Mouse (Mus musculus) kidney, adult 9 months (tissue): ENCODE results near the gene Fhad1.

Experiments
- DNase-seq: peaks from one replicate; pipeline ENCODE4 v3.0.0; 2022

Gene Fhad1

DNA sequence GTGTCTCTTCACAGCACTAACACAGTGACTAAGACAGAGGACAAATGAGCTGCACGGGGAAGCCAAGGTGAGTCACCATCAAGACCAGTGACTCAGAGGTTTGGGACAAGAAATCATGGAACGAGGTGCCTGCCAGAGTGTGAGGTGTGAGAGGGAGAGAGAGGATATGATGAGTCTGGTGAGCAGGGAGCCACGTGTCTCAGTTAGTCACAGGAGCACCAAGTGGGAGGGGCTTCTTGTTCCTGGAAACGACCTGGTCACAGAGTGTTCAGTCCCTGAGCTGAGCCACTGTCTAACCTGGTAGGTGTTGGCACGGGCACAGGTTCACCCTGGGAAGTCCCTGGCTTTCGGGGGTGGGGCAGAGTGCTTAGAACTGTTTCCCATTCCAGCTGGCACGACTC lies 86.0 kb downstream of the Fhad1 start:
- peak; percentile 96 for DNase-seq

DNA sequence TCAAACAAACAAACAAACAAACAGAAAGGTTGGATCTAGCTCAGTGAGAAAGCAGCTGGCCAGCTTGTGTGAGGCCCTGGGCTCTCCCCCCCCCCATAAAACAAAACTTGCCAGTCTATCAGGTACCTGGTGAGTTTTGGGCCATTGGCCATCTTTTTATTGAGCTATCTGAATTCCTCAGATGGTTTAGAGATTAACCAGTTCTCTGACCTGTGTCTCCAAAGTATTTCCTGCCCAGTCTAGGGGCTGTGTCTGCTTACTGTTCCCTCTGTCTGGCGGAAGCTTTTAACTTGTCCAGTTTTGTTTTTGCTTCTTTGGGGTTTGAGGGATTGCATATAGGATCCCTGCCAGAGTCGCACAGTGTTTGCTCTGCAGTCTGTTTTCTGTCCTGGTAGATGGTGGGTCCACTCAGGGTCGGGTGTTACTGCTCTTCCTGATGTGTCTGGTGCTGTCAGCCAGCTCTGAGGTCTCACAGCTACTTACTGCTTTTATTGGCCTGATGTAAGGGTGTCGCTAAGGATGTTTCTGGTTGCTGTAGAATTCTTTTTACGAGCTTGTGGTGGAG lies 89.0 kb downstream of the Fhad1 start:
- DNase-seq, result peak; percentile 57

DNA sequence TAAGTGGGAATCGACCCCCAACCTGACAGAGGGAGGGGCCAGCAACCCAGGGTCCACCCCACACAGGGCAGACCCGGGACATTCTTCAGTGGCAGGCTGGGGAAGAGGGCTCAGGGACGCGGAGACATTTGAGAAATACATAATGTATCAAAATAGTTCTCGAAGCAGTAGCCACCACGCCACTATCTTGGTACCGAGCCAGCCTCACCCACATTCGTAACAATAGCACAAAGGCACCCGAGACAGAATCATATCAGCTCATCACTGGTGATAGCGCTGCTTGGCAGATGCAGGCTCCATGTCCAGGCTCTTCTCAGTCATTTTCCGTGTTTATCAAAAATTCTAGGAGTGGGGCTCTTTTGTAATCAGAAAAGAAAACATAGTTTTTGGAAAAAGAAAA lies 90.9 kb downstream of the Fhad1 start:
- no peak for DNase-seq

DNA sequence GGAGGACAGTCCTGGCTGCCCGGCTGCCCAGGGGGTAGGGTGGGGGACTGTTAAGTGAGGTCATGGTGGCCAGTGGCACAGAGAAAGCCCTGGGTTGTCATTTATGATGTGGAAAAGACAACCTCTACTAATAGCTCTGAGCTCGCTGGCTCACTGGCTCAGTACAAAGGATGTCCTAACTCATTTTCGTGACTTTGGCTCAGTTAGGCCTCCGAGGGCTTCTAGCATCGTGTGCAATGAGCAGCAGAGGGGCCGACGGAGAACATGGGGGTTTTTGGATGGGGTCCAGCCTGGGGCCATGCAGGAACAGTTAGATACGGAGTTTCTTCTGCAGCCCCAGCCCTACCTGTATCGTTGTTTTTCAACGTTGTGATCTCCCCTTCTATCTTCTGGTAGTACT lies 94.5 kb downstream of the Fhad1 start:
- no peak for DNase-seq

DNA sequence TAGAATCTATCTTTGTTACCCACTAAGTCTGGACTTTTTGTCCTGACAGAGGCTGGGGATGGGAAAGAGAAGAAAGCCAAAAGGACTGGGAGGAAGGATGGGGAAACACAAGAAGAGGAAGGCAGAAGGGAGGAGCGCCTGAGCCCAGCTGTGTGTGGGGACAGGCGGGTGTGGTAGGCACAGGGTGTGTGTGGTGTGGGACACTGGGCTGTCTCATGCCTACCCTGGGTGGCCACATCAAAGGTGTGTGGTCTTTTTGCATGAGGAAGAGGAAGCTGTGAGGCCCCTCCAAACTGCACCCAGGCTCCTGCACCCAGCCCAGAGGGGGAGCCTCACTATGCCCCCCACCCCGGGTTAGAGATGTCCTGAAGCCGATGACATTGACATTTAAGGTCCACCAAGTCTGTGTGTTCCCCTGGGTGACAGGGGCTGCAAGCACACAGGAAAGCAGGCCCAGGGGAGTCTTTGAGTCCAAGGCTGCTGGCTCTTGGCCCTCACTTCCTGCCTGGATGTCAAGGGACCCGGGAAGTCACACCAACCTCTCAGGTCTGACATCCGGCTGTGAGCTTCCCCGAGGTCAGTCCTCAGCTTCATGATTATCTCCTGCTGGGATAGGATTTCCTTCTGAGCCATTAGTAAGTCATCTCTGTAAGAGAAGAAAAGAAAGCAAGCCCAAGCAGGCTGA lies 97.0 kb downstream of the Fhad1 start:
- DNase-seq, result no peak

DNA sequence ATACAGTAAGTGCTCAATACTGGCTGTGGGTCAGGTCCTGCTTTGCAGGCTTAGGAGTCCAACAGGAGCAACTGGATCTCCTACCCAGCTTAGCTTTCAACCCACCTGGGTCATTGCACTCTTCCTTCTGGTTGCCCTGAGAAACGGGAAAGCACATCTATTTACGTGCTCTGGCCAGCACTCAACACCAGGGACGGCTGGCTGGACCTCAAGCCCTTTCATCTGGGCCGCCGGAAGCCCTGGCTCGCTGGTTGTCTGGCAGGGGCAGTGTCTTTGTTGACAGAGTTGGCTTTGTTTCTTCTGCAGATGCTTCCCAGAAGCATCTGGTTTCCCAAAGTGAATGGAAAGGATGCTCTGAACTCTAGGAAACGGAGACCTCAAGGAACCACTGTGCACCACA lies 100.8 kb downstream of the Fhad1 start:
- DNase-seq, result peak; percentile 34

DNA sequence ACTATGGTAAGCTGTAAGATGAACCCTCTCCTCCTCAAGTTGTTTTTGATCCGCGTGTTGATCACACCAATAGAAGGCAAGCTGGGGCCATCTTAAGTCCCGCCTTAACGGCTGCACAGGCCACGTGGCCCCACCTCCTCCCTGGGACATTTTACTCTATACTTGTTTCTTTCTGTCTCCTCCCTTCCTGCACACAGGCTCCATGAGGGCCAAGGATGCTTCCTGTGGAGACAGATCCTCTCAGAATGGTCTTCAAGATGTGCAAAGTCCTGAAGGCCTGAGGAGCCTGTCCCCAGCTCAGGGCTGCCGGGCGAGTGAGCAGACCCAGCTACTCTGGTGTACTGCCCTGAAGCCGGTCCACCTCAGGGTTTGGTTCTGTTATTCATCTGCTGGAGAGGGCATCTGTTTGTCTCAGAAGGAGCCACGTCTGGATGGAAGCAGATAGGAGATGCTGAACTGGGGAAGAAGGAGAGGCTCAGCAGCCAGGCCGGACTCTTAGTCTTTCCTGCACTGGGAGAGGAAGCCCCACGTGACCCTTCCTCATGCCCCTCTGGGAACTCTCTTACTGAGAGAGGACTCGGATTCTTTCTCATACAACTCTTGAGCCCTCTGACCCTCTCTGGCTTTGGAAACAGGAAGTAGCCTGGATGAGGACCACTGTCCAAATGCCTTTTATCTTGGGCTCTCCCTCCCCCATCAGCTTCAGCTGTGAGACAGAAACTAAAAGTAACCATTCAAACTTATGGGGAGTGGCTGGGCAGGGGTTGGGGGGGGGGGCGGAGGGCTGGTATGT lies 101.5 kb downstream of the Fhad1 start:
- DNase-seq, result peak; percentile 54

DNA sequence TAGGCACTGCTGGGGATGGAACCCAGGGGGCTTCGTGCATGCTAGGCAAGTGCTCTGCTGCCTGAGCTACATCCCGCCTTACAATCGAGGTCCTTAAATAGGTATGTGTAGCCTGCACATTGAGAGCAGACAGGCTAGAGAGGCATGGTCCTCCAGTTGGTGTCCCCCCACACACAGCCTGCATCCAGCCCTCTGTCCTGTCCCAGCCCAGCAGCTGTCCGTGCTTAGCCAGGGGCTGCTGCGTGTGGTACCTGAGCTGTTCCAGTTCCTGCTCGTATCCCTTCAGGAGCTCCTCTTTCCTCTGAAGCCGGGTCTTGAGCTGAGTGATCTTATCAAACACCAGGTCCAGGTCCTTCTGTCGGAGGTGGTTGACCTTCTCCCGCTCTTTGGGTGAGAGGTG lies 110.2 kb downstream of the Fhad1 start:
- DNase-seq, result no peak

DNA sequence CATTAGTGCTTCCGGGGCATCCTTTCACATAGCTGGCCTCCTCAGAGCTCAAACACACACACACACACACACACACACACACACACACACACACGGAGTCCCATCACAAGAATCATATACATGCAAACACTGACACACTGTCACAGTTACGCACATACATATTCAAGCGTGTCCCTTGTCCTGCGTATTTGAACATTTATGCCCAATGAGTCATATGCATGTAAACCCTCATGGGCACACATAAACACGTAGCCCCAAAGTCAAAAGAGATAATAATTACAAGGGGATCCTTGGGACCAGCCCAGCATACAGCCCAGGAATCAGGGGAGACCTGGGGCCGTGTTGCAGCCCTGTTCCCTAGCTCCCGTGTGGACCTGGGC lies 112.4 kb downstream of the Fhad1 start:
- DNase-seq, result no peak

DNA sequence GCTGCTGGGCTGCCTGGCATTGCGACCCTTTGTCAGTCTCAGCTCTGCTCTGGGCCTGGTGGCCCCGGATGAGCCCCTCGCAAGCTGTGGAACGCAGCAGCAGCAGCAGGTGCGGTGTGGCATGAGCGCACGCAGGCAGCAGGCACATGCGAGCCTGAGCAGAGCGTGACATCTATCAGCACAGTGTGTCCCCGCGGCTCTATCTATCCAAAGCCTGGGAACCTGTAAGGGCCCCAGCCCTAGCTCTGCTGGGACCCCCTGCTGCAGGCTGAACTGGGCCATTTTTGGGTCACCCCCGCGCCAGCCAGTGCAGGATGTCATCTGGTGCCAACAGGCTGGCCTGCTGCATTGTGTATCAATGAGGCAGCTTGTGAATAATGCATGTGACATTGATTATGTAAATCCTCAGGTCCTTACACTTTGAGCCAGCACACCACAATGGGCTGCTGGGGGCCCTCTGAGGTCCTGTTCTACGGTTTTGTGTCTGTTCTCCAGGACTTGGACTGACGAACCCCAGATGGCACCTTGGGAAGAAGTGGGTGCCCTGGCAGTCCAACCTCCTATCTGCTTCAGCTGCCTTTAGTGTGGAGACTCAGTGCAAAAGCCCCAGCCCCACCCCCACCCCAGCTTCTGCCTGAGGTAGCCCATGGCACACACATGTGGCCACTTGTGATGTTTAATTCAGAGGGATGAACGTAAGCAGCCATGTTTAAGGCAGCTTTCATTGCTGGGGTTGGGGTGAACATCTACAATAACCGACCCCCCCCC lies 113.0 kb downstream of the Fhad1 start:
- DNase-seq, result no peak

DNA sequence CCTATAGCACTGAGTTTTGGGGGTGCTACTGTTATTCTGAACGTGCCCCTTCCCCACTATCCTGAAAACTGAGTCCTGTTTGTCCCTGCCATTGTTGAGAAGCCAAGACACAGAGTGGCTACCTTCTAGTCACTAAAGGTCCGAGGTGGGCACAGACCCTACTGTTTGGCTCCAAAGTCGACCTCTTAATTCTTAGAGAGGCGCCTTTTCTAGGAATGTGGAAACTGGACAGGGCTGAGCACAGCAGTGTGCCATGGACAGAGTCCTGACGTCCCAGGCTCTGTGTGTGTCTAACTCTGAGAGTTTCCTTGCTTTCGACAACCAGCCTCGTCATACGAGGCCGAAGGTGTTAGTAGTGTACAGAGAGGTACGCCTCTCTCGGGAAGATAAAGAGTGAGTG lies 114.5 kb downstream of the Fhad1 start:
- no peak for DNase-seq

DNA sequence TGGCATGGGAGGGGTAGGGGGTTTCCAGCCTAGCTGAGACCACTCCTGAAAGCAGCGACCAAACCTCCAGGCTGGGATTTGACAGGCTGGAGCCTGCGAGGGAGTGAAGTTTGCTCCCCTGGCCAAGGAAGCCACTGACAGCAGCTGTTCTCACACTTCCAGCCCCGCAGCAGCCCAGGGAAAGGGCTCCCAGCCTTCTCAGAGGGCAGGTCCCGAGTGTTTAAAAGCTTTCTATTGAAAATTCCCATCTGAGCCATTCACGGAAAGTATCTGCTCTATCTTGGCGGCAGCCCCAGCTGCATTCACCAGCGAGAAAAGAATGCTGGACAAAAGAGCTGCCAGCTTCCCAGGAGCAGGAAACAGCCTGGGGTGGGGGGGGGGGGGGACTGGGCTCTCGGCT lies 114.9 kb downstream of the Fhad1 start:
- DNase-seq, result no peak

DNA sequence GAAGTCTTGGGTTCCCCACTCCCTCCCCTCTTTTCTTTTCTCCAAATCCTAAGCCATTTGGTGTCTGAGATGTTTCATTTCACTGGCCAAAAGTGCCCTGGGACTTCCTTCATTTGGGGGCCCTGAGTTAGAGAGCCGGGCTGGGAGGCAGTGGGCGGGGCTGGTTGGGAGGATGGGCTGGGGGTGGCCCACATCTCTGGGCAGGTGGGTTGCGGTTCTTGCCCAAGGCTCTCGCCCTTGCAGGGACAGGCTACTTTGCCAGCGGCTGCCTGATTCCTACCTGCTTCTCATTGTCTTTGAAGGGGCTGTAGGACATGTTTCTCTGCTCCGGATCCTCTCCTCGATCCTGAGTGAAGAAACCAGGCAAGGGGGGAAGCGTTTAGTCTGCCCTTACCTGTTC lies 116.0 kb downstream of the Fhad1 start:
- no peak for DNase-seq

DNA sequence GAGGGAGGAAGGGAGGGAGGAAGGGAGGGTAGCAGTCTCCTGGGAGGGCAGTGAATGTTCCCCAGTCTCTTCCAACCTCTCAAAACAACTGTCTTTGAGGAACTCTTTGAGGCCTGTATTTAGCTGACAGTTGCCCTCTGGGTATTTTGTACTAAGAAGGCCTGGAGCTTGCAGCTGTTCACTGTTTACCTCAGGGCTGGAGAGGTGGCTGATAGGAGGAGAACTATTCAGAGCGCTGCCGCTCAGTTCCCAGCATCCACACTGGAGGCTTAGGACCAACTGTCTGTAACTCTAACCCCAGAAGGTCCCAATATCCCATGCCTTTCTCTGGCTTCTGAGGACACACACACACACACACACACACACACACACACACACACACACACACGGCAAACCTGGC lies 117.0 kb downstream of the Fhad1 start:
- DNase-seq, result no peak

DNA sequence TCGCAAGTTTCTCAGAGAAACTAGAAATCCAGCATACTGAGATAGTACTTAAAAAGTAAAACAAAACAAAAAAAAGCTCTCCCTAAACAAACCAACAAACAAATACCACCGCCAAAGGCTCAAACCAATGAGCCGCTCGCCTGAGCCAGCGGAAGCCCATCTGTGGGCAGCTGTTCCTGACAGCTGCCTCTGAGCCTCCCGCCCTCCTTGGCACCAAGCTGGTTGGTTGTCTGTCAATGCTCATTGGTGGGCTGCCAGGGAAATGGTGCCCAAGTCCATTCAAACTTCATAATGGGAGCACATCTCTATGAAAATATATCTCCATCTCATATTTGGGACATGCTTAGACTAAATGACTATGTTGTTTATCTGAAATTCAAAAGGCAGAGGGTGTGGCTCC lies 117.7 kb downstream of the Fhad1 start:
- DNase-seq, result no peak

DNA sequence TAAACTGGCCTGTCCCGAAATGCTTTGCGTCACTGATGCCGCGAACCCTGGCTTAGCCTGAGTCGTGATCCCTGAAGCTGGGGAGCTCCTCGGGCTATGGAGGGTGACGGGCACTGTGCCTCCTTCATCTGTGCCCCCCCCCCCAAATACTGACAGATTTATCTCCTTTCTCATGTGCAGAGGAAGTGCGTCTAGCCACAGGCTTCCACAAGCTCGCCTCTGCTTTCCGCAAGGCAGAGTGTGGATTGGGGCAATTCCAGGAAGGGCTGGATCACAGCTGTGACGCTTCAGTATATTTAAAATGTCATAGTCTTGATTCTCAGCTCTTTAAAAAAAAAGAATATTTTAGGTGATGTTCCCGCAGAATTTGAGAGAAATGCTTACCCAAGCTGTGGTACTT lies 119.1 kb downstream of the Fhad1 start:
- DNase-seq, result no peak

DNA sequence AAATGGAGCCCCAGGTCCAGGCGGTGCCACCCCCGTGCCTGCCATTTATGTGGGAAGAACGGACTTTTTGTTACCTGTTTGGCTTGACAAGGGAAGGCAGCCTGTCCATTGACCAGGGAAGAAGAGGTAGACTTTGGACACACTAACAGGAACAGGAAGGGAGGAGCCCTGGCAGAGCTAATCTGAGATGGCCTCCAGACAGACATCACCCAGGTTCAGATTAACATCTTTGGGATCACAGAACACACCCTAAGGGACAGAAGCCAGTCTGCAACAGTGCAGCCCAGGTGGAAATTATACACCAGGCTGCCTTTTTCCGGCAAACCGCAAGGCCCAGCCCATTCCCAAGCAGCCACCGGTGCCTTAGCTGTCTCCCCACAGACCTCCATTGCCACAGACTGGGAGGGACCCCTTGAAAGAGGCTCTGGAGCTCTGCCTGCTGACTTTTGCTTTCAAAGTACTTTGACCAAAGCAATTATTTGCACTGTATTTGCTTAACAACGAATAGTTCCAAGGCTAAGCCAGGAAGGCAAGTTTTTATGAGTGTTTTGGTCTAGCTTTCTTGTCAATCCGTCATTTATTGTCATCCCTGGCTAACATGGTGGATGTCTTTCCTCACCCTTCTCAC lies 121.6 kb downstream of the Fhad1 start:
- no peak for DNase-seq

DNA sequence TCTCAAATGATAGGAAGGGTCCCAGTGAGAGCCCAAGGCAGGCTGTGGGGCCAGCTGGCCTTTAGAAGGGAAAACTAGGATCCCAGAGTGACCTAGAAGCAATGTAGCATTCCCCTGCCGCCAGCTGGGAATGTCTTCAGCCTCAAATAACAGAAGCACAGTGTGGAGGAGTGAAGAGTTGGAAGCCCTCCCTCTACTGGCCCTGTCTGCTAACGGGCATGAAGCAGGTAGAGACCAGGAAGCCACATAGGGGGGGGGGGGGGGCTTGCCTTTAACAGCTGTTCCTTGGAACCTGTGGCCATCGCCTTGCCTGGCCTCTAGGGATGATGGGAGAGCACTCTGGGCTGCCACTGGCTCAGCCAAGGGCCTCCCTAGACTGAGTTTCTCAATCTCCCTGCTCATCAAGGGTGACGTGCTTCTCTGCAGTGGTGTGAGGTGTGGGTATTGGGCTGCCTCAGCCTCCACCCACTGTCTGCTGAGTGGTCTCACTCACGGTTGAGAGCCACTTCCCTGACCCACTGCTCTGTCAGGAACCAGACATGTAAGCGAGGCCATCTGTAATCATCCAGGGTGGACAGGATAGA lies 128.4 kb downstream of the Fhad1 start:
- no peak for DNase-seq

DNA sequence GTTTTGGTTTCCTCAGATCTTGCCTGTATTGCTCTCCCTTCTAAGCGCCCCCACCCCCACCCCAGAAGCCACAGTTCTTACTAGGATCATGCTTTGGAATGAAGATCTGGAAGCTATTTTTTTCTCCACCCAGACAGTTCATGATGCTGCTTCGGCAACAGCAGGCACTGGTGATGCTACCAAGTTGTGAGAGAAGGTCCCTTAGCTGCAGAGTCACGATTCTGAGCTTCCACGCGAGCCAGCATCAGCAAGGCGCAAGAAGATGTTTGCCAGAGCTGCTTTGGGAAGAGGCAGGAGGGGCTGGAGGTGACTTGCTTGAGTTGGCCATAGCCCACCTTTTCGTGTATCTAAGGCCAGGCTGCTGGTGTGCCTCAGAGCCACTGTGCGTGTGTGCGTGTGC lies 129.4 kb downstream of the Fhad1 start:
- DNase-seq, result no peak

DNA sequence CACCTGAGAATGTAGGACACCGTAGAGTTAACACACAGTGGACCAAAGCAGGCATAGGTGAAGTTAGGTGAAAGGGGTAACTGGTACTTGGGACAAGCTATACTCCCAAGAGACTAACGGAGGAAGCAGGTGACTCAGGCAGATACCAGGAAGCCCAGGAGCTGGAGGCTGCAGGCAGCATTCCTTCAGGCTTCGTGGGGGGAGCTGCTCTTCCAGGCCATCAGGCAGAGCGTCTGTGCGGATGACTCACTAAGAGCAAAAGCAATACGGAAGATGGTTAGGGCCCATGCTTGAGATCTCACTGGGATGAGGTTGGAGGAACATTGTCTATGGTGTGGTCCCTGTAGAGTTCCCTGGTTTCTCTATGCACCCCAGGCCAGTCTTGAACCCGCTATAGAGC lies 132.0 kb downstream of the Fhad1 start:
- no peak for DNase-seq

DNA sequence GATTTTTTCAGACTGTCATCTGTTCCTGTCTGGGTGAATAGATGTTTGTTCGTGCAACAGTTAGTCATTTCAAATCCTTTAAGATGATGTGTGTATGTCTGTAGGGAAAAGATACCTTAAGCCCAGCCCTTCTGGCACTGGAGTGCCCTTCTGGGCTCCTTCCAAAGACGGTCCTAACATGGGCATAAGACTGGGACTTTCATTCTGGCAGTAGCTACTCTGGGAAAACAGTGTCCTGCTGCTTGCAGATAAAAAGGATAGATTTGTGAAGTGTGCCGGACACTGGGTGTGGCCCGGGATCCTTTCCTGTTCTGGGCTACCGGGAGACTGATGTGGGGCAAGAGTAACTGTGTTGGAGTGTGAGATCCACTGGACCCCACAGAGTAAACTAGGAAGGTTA lies 132.9 kb downstream of the Fhad1 start:
- DNase-seq, result no peak

DNA sequence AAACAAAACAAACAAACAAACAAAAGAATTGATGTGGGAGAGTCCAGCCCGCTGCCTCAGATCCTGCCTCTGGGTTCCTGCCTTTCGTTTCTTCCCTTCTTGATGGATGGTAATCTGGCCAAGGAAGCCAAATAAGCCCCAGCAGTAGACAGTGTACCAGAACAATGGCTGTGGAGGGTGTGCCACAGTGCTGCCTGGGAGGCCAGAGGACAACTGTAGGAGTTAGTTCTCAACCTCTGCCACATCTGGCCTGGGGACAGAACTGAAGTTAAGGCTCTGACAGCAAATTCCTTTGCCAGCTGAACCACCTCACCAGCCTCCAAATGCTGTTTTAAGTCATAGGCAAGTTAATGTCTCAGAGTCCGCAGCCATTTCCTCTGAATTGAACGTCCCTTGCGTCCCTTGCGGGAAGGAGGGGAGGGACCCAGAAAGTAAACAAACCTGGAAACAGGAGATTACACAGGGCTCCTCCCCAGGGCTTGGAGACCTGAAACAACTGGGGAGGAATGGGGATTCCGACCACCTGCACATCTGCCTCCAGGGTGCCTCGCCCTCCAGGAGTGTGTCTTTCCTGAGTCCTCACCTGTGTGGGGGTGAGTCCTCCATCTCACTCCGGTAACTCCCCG lies 133.5 kb downstream of the Fhad1 start:
- DNase-seq, result no peak
